Mouse (Mus musculus): ENCODE measurements around the gene Stox2. TPM values are rescaled to one million over a fixed set of nuclear protein-coding genes. Genes with fewer than 3 reads are reported as not detected.
"Not testable (repeated sequence)": the region's sequence is repeated elsewhere in the genome, so short reads cannot be mapped to it uniquely, and the experiment has no call there.

Gene Stox2
- total RNA-seq (2021): 10 to 100 TPM; 77.8 to 80.3 TPM
- long read RNA-seq, experiment 1, partial matches to known transcripts: 0 of 10 reads
- long read RNA-seq, experiment 1, other reads (novel, unspliced or antisense): 10 of 10 reads
- long read RNA-seq, experiment 2, partial matches to known transcripts: 0 of 5 reads
- long read RNA-seq, experiment 2, other reads (novel, unspliced or antisense): 5 of 5 reads

DNA sequence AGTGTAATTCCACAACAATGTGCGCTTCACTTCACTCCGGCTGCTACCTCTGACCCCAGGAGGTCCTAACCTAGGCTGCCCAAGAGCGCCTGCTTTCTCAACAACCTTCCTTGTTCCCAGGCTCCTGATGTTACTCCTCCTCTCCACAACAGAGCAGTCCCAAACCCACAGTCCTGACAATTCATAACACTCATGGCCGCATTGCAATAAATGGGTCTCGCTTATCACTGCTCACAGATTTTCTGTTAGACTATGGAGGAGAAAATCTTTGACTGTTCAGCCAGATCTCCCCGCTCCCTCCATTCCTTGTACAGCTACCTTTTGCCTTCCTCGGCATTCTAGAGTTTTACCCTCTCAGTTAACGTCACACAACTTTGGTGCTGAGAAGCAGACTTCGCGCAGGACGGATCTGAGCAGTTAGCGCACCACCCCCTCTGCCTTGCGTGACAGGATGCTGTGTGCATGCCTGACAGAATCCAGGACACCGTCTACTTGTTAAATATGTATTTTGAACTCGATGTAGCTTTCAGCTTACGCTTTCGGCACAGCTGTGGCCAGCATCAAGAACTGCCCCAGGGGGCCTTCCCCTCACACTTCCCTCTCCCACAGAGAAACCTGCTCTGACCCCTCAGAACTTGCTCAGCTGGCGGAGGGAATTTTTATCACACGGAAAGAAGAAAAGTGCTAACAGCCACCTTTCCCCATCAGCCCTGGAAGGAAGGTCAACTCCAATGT, at the start of gene Stox2:
Gene Stox2 (minus strand): TSS at position 51 of the 735 bp plus-strand sequence.
- DNase-seq (ENCODE audit: low spot score in 2 of 2): no peak

- no peak for DNase-seq (ENCODE audit: low spot score in 2 of 2)
Observed at GRCm38 (mm10) chr8:47495428-47495827, 49.3 kb upstream of the Stox2 start.

- DNase-seq (ENCODE audit: low spot score in 2 of 2): no peak
Observed at GRCm38 (mm10) chr8:47494602-47495153, 48.5 kb upstream of the Stox2 start.

- DNase-seq (ENCODE audit: low spot score in 2 of 2): no peak
Observed at GRCm38 (mm10) chr8:47493106-47493505, 46.9 kb upstream of the Stox2 start.

GRCm38 (mm10) chr8:47487231-47487630, 41.1 kb upstream of the Stox2 start:
- no peak for DNase-seq (ENCODE audit: low spot score in 2 of 2)

GRCm38 (mm10) chr8:47482354-47483071, 36.4 kb upstream of the Stox2 start:
- no peak for DNase-seq (ENCODE audit: low spot score in 2 of 2)

DNA sequence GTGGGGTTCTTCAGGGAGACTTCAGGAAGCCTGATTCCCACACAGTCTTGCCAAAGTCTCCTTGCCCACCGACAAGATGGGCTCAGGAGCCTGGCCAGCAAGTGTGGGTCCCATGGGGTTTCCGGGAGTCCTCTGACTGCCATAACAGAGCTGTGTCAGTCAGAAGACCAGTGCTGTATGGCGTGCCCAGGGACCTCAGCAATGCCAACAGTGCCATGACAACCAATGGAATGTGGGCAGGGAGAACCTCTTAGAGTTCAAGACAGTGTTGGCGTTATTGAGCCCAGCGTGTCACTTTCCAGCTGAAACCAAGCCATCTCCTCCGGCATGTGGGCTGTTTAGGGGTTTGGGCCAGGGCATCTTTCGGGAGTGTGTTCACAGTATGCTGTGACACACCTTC, 33.9 kb upstream of the Stox2 start:
- DNase-seq (ENCODE audit: low spot score in 2 of 2): no peak

GRCm38 (mm10) chr8:47461650-47462049, 15.5 kb upstream of the Stox2 start:
- DNase-seq (ENCODE audit: low spot score in 2 of 2): peak; percentile 6 to 27

- DNase-seq (ENCODE audit: low spot score in 2 of 2): no peak
Observed at GRCm38 (mm10) chr8:47459216-47459749, 13.1 kb upstream of the Stox2 start.

DNA sequence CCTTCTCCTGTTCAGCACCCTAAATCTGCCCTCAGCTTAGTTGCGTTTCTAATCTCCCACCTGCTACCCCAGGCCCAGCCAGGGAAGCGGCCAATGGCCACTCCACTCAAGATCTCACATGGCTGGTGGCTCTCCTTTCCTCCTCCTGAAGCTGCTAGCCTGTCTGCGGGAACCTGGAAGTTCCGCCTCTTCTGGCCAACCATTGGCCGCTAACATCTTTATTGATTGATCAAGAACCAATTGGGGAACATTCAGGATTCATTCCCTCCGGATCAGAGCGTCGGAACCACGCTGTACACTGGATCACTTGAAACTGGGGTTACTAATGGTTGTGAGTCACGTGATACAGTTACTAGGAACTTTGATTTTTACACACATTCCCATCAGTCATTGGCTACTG, 12.4 kb upstream of the Stox2 start:
- no peak for DNase-seq (ENCODE audit: low spot score in 2 of 2)

DNA sequence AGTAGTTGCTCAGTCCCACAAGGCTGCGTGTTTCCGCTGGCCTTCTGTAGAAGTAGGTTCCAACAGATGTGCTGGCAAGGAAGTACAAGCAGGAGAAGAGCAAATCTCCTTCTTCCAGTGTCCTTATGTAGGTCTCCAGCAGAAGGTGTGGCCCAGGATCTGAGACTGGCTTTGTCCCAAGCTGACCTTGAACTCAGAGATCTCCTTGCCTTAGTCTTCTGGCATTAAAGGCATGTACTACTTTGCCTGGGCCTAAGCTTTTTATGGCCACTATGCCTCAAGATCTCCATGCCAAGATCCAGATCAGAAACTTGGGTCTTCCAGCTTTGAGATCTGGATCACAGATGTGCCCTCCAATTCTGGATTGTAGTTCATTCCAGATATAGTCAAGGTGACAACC, 3.0 kb upstream of the Stox2 start:
- DNase-seq (ENCODE audit: low spot score in 2 of 2): not testable (repeated sequence)

- no peak for DNase-seq (ENCODE audit: low spot score in 2 of 2)
Observed at GRCm38 (mm10) chr8:47439271-47439670, 6.9 kb downstream of the Stox2 start.

- DNase-seq (ENCODE audit: low spot score in 2 of 2): no peak
Observed at GRCm38 (mm10) chr8:47437976-47438375, 8.2 kb downstream of the Stox2 start.

DNA sequence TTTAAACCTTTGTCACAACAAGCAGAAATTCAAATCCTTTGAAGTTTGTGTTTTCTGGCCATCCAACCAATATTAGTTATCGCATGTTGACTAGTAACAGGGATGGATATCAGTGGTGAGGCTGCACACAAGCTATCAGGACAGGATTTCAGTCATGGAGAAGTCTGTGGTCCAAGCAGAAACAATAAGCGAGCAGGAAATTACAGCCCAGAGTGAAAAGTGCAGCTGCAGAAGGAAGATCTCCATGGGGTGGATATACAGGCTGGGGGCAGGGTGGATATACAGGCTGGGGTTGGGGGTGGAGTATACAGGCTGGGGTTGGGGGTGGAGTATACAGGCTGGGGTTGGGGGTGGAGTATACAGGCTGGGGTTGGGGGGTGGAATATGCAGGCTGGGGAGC, 10.3 kb downstream of the Stox2 start:
- no peak for DNase-seq (ENCODE audit: low spot score in 2 of 2)

GRCm38 (mm10) chr8:47435412-47435811, 10.8 kb downstream of the Stox2 start:
- DNase-seq (ENCODE audit: low spot score in 2 of 2): no peak

GRCm38 (mm10) chr8:47431263-47431662, 14.9 kb downstream of the Stox2 start:
- peak in 1 of 2 experiments; percentile 16 for DNase-seq (ENCODE audit: low spot score in 2 of 2)

DNA sequence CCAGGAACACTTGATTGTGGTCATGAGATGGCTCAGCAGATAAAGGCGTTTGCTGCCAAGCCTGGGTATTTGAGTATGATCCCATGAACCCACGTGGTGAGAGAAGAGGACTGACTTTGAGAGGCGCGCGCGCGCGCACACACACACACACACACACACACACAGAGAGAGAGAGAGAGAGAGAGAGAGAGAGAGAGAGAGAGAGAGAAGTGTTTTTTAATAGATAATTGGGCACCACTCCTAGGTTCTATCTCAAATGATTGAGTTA, 32.0 kb downstream of the Stox2 start:
- DNase-seq (ENCODE audit: low spot score in 2 of 2): not testable (repeated sequence)

GRCm38 (mm10) chr8:47413524-47414257, 32.5 kb downstream of the Stox2 start:
- DNase-seq (ENCODE audit: low spot score in 2 of 2): peak; percentile 20 to 51

DNA sequence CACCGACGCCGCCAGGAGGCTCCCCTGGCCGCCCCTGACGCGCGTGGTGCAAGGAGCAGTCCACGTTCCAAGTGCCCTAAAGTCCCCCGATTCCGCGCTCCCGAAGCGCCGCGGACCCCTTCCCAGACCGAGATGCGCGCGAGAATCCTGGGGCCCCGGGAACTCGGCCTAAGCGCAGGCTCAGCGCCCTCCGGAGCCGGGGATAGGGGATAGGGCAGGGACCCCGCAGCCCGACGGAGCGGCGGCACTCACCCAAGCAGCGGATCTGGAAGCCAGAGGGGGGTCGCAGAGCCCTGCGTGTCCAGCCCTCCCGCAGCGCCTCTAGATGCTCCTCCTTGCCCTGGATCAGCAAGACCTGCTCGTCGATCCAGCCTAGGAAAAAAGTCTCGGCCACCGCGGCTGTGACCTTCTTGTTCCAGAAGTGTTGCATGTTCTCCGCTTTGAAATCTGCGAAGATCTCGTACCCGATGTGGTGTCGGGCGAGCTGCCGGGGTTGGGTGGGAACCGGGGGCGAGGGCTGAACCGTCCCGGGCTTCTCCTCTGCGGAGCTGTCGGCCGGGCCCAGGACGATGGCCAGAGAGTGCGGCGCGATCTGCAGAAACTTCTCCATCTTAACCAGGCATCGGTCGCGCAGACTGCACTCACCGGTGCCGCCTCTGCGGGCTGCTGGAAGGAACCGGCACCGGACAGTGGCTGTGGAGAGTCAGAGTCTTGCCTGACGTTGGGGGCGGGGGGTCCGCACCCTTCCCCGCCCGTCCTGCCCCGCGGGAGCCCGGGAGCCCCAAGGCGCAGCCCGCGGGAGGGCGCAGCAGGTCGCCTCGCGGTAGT, 33.3 kb downstream of the Stox2 start:
- DNase-seq (ENCODE audit: low spot score in 2 of 2): peak in 1 of 2 experiments; percentile 5

DNA sequence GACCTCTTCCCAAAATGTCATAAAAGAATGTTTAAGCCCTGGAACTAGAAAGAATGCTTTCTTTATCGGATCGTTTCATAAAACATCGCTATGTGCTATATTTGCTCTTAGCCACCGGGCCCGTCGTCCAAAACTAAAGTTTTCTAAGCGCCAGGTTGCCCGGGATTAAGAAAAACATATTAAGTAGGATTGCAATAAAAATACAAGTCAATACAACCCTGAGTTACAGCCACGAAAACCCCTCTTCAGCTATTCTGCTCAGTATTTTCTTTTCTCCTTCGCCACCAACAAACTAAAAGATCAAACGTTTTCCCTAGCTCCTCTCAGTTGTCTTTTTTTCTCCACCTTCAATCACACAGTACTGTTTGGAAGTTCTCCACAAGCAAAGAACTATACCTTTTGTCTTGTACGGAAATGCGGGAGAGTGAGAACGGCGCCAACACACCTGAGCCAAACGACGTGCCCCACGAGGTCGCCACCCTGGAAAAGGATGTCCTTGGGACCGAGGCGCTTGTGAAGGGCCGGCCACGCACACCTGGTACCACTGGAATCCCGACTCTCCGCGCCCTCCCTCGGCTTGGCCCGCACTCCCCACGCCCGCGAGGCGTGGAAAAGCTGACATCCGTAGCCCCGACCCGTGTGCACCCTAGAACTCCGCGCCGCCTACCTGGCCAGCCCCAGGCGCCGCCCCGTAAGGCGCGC, 34.0 kb downstream of the Stox2 start:
- DNase-seq (ENCODE audit: low spot score in 2 of 2): no peak
